Mouse (Mus musculus) natural killer cell, adult 2 months (primary cell): Measurements from ENCODE around the gene Actr8.

ENCODE experiments used
- DNase-seq, 2 experiments: peaks; one replicate each; pipeline ENCODE4 v3.0.0; 2022; ENCODE audit warnings: low spot score in 2 of 2

The Actr8 gene

DNA sequence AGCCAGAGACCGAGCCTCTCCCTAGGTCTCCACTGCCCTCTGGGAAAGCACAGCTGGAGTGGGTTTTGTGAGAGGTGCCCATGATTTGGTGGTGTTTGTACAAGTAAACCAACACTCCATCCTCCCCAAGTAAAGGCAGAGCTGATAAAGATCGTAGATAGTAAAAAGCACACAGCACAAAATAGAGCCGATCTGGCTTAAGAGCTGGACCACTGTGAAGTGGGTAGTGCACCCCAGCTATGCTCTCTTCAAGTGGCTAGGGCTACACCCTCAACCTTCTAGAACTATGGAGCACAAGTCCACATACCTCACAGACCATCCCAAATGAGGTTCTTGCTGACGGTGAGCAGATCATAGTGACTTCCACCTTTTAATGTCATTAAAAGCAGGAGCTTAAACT is 61.3 kb downstream of the Actr8 start:
- no peak for DNase-seq

DNA sequence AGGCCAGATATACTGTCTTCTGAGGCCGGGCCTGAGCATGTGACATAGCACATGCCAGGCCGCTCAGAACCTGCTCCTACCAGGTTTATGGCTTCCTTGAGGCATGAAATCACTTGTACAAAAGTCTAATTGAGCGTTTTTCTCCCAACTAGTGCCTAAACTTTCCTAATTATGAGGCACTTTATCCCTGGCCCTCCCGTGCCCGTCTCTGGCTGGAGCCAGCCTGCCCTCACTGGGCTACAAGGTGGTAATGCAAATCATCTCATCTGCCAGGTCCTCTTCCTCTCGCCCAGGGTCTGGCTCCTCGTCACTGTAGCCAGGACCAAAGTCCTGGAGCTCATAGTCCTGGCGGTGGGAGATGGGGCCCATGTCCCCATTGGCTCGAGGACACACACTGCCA is 63.7 kb downstream of the Actr8 start:
- no peak for DNase-seq

- no peak for DNase-seq
These were observed 65.3 kb downstream of the Actr8 start for GRCm38 (mm10) chr14:30043356-30043940.

GRCm38 (mm10) chr14:30045239-30045638 is 67.1 kb downstream of the Actr8 start:
- DNase-seq: no peak

- DNase-seq: no peak
These were observed 67.6 kb downstream of the Actr8 start for GRCm38 (mm10) chr14:30045704-30046220.

GRCm38 (mm10) chr14:30046976-30047375 is 68.8 kb downstream of the Actr8 start:
- DNase-seq: no peak

- DNase-seq: peak in 1 of 2 experiments; percentile 8
These were observed 69.9 kb downstream of the Actr8 start for GRCm38 (mm10) chr14:30048049-30048448.

DNA sequence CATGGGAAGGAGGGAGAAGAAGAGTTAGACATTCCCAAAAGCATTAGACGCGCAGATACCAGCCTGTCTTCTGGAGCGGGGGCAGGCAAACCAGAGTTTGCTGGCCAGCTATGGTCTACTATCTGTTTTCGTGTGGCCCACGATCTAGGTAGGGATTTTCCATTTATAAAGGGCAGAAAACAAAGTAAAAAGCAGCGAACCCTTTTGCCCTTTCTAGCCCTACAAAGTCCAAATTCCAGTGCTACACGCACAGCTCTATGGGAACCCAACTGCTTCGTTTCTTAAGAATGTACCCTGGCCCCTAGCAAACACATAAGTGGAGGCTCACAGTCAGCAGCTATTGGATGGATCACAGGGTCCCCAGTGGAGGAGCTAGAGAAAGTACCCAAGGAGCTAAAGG is 72.1 kb downstream of the Actr8 start:
- no peak for DNase-seq

- no peak for DNase-seq
These were observed 76.8 kb downstream of the Actr8 start for GRCm38 (mm10) chr14:30054922-30055321.
